Mouse (Mus musculus) gastrocnemius, postnatal 14 days (tissue): ENCODE data around the gene Dnpep. TPM values are rescaled to one million over a fixed set of nuclear protein-coding genes. Genes with fewer than 3 reads are reported as not detected.

ENCODE experiments used
- DNase-seq: peaks from one replicate; pipeline ENCODE4 v3.0.0; 2021; ENCODE audit warnings: mixed read lengths
- intact Hi-C: fragments of 180-260 bp; cut with DNase I; formaldehyde crosslinking; loops from one replicate; pipeline ENCODE4 v1.15.1; 2025; ENCODE audit warnings: low total_unique reads
- long read RNA-seq, 2 experiments: library from polyadenylated mRNA; stranded (forward); transcript quantifications; one replicate each; pipeline ENCODE4 v2.0.0; 2021
- total RNA-seq, 2 experiments: library from RNA; stranded (reverse); gene quantifications; 2 replicates each; pipeline ENCODE4 v1.2.3; 2021

The Dnpep gene
- 10 to 100 TPM; 52.7 to 54.6 TPM for total RNA-seq
- long read RNA-seq, experiment 1, transcript Dnpep-201 (15 exons, 2,488 nt), result major isoform, 80 of 93 reads
- long read RNA-seq, experiment 1, partial matches to known transcripts, result 4 of 93 reads
- long read RNA-seq, experiment 1, other reads (novel, unspliced or antisense), result 2 of 93 reads
- long read RNA-seq, experiment 2, transcript Dnpep-201 (15 exons, 2,488 nt), result major isoform, 87 of 115 reads
- long read RNA-seq, experiment 2, transcript Dnpep-202 (15 exons, 1,571 nt), result minor isoform, 5 of 115 reads
- long read RNA-seq, experiment 2, partial matches to known transcripts, result 10 of 115 reads
- long read RNA-seq, experiment 2, other reads (novel, unspliced or antisense), result 9 of 115 reads

GRCm38 (mm10) chr1:75317241-75318201 is at the start of gene Dnpep:
Gene Dnpep (minus strand): TSS chr1:75317990.
- peak; percentile 100 for DNase-seq
- intact Hi-C loops, result no loop called here

- intact Hi-C loops, result no loop called here
- DNase-seq, result no peak
These were observed 47.8 kb upstream of the Dnpep start for GRCm38 (mm10) chr1:75365510-75366137.

GRCm38 (mm10) chr1:75363868-75364267 is 46.1 kb upstream of the Dnpep start:
- DNase-seq, result no peak
- intact Hi-C loops, result no loop called here

- DNase-seq, result no peak
- intact Hi-C loops, result no loop called here
These were observed 44.0 kb upstream of the Dnpep start for GRCm38 (mm10) chr1:75361750-75362149.

- no peak for DNase-seq
- intact Hi-C loops, result no loop called here
These were observed 43.3 kb upstream of the Dnpep start for GRCm38 (mm10) chr1:75361123-75361522.

GRCm38 (mm10) chr1:75360112-75361031 is 42.6 kb upstream of the Dnpep start, which contains the start of gene Des:
Gene Des (plus strand): TSS chr1:75360329.
- intact Hi-C loops, result no loop called here
- peak; percentile 93 for DNase-seq

- DNase-seq, result no peak
- intact Hi-C loops, result no loop called here
These were observed 41.6 kb upstream of the Dnpep start for GRCm38 (mm10) chr1:75359346-75359745.

GRCm38 (mm10) chr1:75358009-75358408 is 40.2 kb upstream of the Dnpep start:
- intact Hi-C loops, result no loop called here
- no peak for DNase-seq

GRCm38 (mm10) chr1:75357261-75357660 is 39.5 kb upstream of the Dnpep start:
- no peak for DNase-seq
- intact Hi-C loops, result no loop called here

GRCm38 (mm10) chr1:75349275-75349674 is 31.5 kb upstream of the Dnpep start:
- no peak for DNase-seq
- intact Hi-C loops, result no loop called here

GRCm38 (mm10) chr1:75347279-75347678 is 29.5 kb upstream of the Dnpep start:
- intact Hi-C loops, result no loop called here
- no peak for DNase-seq

- DNase-seq, result peak; percentile 65
- intact Hi-C loops, result no loop called here
These were observed 27.5 kb upstream of the Dnpep start for GRCm38 (mm10) chr1:75345036-75345935.

- peak; percentile 76 for DNase-seq
- intact Hi-C loops, result loop anchor here (5.0 kb wide), 1 partner anchor 123 kb away; no protein-coding TSS in a partner anchor
These were observed 26.7 kb upstream of the Dnpep start for GRCm38 (mm10) chr1:75344291-75345035.

- intact Hi-C loops, result loop anchor here (5.0 kb wide), 1 partner anchor 124 kb away; no protein-coding TSS in a partner anchor
These were observed 25.2 kb upstream of the Dnpep start for GRCm38 (mm10) chr1:75342874-75343416.

GRCm38 (mm10) chr1:75340519-75340918 is 22.7 kb upstream of the Dnpep start:
- no peak for DNase-seq
- intact Hi-C loops, result loop anchor here (5.0 kb wide), 1 partner anchor 127 kb away; no protein-coding TSS in a partner anchor

More at GRCm38 (mm10) chr1:75342874-75343416, 25.2 kb upstream of the Dnpep start:
- peak; percentile 64 for DNase-seq

GRCm38 (mm10) chr1:75339337-75339736 is 21.5 kb upstream of the Dnpep start:
- intact Hi-C loops, result loop anchor here (10.0 kb wide), 1 partner anchor 215 kb away; no protein-coding TSS in a partner anchor
- DNase-seq, result no peak
